Mouse (Mus musculus): Measurements from ENCODE around the gene Yipf3.

Gene Yipf3

DNA sequence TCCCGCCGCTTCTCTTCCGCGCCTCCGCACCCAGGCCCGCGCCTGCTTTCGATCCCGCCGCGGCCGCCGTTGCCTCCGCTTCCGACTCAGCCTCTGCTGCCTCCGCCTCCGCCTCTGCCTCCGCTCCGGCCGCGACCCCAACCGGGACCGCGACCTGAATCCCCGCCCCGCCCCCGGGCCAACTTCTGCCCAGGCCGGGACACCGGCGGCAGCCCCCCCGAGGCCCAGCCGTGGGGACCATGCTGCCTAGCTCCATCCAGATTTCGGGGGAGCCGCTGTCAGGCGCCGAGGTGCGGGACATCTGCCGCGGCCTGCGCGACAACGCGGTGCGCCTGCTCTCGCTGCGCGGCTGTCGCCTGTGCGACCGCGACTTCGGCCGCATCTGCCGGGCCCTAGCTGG, 6.2 kb downstream of the Yipf3 start:
- no peak for DNase-seq (ENCODE audit: low read depth, low spot score)

DNA sequence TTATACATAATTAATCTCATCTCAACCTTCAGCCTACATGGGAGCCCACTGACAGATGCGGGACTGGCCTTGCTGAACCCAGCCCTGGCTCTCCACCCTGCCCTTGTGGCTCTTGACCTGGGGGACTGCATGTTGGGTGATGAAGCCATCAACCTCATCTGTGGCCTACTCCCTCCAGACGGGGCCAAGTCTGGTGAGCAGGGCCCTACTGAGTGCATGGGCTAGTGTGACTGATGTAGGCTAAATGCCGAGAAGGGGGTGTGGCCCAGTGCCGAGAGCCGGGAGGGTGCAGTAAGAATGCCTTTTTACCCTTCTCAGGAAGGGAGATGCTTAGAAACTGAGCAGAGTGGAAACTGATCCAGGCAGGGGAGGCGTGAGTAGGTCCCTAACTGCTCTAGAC, 7.3 kb downstream of the Yipf3 start:
- no peak for DNase-seq (ENCODE audit: low read depth, low spot score)

DNA sequence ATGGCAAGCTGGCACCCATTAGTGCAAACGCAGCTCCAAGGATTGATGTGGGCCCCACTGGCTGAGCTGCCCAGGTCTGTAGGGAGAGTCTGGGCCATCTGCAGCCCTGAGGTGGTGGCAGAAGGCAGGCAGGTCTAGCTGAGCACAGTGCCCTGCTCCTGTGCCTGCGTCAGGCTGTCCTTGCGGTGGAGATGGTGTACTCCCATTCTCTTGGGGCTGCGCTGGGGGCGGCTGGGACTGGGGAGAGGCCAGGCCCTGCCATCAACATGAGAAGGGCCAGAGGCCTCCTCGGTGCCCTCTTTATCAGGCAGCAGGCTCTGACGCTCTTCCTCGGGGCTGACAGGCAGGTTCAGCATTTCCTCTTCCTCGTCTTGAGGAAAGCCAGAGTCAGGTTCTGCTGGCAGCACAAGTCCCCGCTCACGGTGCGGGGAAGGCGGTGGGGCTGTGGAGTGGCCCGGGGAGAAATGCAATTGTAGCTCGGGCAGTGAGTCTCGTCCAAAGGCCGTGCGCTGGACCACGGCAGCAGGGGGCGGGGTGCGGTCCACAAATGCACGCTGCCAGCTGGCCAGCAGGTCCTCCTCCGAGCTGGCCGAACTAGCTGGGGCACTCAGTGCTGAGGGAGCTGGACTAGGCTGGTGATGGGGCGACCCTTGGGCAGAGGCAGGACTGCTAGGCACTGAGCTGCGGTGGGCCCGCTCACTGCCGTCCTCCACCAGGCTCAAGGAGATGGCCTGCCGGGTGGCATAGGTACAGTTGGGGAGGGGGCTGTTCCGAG, 10.6 kb downstream of the Yipf3 start:
- no peak for DNase-seq (ENCODE audit: low read depth, low spot score)

DNA sequence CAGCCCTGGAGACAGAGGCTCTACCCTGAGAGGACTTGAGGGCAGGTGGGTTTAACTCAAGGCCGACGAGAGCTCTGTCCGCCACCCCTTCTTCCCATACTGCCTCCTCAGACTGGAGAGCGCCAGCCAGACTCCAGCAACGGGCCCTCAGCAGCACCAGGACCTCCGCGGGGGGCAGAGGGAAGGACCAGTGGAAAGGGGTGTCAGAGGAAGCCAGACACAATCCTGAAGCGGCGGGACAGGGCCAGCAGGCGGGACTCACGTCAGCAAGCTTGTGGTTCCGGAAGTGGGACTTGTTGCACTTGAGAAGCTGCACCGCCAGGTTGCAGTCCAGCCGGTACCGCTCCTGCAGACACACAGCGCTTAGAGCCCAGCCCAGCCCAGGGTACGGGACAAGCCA, 11.8 kb downstream of the Yipf3 start:
- DNase-seq (ENCODE audit: low read depth, low spot score) = no peak

DNA sequence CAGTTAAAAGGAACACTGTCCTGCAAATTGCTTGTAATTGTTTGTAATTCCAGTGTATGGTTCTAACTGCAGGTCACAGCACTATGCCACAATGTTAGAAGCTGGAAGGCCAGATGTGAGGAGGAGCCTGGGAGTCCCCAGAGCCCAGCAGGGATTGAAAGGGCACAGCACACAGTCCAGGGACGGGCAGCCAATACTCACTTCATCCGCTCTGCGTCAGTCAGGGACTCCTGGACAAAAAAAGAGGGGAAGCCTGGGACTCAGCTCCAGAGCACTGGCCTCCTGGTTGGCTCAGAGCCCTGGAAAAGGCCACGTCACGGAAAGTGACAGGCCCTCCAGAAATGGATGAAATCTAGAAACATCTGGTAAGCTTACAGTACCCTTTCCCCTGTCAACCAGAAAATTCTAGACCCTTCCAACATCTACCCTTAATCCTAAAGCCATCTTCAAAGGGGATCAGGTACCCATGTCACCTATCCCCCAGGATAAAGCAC, 14.4 kb downstream of the Yipf3 start:
- no peak for DNase-seq (ENCODE audit: low read depth, low spot score)

DNA sequence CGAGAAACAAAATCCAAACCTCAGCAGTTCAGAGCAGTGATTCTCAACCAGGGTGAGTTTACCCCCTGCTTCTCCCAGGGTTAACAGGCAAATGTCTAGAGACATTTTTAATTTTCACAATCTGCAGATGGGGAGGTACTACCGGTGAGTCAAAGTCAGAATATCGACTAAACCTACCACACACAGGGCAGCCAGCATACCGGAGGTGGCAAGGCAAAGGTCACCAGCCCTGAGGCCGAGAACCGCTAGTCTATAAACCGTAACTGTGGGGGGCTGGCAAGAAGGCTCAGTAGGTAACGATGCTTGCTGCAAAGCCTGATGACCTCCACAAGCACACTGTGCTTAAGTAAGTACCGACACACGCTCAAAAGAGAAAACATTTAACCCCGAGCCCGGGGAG, 17.6 kb downstream of the Yipf3 start:
- no peak for DNase-seq (ENCODE audit: low read depth, low spot score)

DNA sequence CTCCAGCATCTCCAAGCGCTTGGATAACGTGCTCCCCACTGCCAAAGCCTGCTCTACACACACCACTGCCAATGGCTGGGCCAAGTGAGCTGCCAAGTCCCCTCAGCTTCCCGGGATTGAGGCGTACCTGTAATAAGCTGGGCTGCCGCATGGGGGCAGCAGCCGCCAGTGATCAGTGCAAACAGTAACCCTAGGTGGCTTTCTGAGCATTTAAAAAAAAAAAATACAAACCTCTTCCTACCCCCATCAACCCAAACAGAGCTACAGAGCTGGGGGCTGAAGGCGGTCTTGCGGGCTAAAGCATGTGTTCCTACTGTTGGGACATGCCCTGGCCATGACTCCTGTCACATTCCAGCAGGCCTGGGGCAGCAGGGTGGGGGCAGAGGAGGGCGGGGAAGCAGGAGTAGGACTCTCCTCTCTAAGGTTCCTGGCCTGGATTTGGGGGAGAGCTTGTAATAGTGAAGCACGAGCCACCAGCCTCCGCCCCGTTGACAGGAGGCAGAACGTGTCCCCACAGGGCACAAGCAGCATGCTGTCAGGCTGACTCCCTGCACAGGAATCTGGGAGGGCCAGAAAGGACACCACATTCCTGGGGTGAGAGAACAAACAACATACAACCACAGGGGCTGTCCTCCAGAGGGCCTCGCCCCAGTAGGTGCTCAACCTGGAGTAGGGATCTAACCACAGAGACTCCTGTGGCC, 18.2 kb downstream of the Yipf3 start:
- no peak for DNase-seq (ENCODE audit: low read depth, low spot score)

DNA sequence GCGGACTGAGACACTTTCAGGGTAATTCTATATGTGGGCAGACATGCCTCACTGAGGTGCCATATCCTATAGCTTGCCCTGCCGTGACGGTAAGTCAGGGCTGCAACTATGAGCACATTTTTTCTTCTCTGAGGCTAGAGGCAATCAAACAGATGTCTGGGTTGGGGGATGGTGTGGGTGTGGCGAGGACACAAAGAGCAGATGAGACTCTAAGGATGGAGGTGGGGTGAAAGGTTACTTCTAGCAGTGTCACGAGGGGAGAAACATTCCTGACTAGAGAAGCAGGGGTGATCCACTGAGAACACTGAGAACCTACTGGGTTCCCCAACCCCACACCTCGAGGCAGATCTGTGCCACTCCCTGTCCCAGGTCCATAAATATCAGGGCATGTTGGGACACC, 19.1 kb downstream of the Yipf3 start:
- DNase-seq (ENCODE audit: low read depth, low spot score) = no peak

DNA sequence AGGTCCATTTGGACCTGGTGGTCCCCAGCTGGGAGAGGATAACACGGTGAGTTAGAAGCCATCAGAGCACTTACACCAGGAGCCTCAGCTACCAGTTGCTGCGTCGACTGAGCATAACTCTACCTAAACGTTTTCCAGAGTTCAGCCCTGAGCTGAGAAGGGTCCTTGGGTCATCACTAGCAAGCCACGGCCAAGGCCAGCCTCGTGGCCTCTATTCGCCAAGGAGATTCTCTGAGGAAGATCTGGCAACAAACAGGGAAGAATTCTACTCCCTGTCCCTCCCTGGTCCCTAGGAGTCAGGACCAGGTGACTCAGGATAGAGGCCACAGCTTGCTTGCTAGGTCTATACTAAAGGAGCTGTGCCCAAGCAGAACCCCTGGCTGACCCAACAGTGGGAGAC, 19.6 kb downstream of the Yipf3 start:
- DNase-seq (ENCODE audit: low read depth, low spot score) = no peak

DNA sequence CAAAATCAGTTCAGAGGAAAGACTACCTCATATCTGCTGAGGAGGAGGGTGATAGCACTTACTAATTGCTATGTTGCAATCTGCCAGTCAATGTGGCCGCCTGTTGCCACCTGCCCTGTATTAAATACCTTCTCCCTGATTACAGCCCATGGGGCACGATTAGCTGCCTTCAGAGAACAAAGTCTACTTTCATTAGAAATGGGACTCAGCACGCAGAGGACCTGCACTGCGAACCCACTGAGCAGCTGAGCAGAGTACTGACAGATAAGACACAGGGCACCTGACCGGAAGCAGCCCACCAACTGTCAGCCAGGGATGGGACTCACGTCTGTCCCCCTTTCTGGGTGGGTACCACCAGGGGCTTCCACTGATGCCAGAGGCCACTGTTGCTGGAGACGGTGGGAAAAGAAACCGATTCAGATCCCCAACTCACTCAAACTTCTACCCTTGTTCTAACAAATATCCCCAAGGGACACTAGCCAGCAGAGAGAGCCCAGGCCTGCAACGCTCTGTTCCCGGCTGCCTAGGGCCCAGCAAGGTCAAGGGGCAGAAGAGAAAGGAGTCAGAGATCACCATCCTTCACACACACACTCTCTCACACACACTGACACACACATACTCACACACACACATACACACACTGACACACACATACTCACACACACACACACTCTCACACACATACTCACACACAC, 20.3 kb downstream of the Yipf3 start:
- DNase-seq (ENCODE audit: low read depth, low spot score) = no peak

DNA sequence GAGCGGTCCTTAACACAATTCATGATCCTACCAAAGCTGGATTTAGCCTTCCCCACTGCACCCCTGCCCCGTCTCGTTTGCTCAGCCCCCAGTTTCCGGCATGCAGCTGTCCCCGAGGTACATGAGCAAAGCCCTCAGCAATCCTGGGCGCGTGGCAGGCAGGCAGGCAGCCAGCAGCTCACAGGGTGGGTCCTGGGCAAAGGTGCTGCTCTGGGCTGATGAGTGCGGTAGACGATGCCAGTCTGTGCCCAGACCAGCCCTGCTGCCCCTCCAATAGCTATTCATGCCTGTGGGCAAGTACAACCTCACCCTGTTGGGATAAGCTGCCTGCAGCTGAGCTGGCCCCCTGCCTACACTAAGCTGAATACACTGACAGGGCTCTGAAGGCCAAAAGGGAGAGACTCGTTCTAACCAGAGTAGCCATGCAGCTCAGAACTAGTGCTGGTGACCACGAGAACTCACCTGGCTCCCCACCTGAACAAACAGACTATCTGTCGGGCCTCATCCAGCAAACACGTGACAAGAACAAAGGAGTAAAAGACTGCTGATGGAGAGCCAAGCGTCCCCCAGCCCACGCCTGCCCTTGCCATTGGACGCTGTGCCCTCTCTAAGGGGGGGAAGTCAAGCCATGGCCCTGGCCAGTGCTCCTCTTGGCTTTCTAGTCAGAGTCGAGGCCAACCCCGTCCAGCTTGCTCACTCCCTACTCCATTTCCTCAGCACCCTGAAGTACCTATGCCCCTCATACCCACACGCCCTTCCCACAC, 22.1 kb downstream of the Yipf3 start:
- no peak for DNase-seq (ENCODE audit: low read depth, low spot score)

DNA sequence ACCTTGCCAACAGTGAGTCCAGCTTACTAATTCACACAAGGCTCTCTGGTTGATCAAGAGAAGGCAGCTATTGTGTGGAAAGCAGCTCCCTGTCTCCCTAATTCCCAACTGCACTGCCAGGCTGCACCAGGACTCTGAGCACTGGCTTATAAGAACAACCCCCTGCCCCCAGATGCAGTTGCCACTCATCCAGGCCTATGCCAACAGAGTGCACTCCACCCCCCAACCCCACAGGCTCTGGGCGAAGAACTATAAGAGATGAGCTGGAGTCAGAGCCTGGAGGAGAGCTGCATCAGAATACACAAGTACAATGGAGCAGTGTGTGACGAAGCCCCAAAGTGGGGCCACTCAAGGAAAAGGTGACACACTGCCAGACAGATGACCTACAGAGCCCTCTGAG, 24.2 kb downstream of the Yipf3 start:
- DNase-seq (ENCODE audit: low read depth, low spot score) = no peak

DNA sequence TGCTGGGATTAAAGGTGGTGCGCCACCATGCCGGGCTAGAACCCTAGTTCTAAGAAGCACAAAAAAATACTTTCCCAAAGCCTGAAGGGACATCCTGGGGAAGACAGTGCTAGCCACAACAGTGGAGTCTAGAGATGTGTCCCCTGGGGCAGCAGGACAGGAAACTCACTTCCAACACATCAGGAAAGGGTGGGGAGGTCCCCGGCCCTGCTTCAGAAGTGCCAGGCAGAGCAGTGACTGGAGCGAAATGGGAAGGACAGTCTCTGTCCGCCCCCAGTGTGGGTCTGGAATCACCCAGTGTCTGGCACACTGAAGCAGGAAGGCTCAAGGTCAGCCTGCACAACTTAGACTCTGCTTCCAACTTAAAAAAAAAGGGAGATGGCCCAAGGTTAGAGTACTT, 24.8 kb downstream of the Yipf3 start:
- no peak for DNase-seq (ENCODE audit: low read depth, low spot score)

DNA sequence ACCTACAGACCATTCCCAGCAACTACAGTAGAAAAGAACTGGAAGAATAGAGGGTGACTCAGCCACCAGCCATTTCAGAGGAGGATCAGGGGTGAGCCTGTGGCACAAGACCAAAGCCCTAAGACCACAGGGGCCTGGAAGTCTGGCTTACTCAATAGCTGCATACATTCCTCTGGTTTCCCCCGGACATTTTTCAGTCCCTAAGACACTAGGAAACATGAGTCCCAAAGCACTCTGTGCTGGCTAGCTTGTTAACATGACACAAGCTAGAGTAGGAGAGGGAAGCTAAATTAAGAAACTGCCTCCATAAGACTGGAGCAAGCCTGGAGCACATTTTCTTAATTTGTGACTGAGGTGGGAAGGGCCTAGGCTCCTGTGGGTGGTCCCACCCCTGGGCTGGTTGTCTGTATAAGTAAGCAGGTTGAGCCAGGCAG, 25.9 kb downstream of the Yipf3 start:
- peak; percentile 72 for DNase-seq (ENCODE audit: low read depth, low spot score)

DNA sequence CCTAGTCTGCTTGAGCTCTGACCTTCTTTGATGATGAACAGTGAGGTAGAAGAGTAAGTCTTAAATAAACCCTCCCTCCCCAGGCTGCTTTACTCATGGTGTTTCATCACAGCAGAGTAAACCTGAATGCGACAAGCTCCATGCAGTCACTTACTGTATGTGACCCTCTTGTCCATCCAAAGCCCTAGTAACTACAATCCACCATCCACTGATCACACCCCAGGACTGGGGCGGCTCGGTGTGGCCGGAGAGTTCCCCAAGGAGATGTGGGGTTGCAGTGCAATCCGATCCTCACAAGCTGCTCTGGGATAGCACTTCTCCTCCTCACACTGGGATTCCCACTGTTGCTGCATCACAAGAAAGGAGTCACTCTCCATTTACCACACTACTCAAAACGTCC, 26.6 kb downstream of the Yipf3 start:
- DNase-seq (ENCODE audit: low read depth, low spot score) = no peak

DNA sequence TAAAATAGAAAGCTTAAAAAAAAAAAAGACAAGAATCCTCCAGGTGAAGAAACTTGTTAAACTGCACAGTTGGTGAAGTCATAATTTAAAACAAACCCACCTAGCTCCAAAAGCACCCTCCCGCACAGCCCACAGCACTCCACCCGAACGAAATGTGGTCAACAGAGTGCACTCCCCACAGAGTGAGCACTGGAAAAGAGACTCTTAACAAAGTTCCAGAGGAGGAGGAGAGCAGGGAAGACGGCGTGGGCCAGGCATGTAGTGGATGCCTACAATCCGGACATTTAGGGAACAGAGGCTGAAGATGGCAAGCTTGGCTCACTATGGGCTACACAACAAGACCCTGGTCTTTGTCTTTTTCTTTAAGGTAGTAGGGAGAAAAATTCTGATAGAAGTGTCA, 27.2 kb downstream of the Yipf3 start:
- no peak for DNase-seq (ENCODE audit: low read depth, low spot score)

DNA sequence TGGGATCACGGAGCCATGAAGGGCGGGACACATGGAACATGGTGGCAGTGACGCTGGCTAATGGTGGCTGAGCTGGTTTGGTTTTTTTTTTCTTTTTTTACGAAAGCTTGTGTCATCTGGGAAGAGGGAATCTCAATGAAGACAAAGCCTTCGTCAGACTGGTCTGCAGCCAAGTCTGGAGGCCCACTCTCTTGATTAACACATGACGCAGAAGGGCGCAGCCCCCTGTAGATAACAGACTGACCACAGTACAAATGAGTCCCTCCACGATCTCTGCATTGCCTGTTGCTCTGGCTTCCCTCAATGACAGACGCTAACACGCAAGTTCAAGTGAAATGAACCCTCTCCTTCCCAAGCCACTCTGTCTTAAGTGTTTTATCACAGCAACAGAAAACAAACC, 27.6 kb downstream of the Yipf3 start:
- no peak for DNase-seq (ENCODE audit: low read depth, low spot score)

DNA sequence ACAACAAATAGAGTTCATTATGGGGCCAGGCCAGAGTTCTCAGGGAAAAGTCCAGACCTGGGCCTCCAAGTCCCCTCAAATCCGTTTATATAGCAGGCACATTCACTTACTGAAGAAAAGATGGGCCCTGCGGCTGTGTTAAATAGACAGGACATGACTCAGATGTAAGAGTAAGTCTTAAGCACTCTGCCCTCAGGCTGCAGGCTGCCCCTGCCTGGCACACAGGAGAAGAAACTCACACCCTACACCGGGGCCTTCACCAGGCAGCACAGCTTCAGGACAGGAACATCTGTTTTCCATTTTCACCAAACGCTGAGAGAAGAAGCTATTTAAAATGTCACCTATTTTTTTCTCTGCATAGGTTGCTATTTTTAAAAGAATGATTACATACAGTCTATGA, 29.7 kb downstream of the Yipf3 start:
- DNase-seq (ENCODE audit: low read depth, low spot score) = no peak

DNA sequence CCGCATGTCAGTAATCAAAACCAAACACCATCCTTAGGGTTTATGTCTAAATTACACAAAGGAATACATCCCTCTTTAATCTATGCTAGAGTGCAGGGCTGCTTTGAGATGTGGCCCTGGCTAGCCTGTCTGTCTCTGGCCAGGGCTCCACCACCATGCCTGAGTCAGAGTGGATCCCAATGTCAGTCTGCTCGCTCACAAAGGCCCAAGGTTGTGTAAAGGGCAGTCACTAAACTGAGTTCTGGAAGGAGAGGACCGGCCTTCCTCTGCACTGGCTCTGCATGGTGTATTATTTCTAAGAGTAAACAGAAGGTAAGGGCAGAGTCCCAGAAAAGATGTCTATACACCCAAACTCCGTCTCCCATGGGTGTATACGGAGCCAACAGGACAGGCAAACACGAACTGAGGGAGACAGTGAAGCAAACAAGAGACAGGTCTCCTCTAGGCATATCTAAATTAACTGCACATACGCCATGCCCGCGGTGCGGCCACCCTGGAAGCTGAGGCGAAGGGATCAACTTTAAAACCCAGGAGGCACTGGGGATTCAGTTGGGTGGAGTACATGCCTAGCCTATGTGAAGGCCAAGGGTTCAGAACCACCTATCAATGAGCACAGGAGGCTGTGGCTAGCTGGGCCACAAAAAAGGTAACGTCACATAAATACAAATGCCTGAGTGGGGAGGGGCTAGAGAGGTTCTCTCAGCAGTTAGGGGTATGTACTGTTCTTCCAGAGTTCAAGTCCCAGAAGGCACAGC, 30.3 kb downstream of the Yipf3 start:
- no peak for DNase-seq (ENCODE audit: low read depth, low spot score)

DNA sequence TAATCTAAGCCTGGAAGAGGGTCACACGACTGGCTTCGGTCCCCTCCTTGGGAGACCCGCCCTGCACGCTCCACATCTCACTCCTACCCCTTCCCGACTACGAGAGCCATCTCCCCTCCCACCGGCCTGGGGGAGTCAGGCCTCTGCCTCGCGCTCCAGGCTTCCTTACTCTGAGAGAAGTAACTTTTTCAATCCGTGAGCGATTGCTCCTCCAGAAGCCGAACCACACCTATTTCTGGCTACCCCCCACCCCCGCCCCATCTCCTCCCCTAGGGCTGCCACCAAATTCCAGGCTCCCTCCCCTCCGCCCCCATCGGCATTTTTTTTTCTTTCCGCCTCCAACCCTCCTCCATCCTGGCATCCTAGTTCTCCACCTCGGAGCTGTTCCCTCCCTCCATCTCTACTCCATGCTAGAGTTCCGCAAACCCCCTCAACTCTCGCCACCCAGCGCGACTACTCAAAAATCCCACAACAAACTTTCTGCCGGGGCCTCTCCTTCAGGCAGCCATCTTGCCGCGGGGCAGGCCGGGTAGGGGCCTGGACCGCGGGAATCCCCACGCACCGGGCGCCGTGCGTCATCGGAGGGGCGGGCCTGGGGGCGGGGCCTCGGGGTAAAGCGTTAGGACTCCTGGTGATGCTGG, 34.7 kb downstream of the Yipf3 start, which contains the start of gene Tjap1:
Gene Tjap1 (minus strand): TSS at position 544 of the 641 bp plus-strand sequence.
- DNase-seq (ENCODE audit: low read depth, low spot score) = no peak

DNA sequence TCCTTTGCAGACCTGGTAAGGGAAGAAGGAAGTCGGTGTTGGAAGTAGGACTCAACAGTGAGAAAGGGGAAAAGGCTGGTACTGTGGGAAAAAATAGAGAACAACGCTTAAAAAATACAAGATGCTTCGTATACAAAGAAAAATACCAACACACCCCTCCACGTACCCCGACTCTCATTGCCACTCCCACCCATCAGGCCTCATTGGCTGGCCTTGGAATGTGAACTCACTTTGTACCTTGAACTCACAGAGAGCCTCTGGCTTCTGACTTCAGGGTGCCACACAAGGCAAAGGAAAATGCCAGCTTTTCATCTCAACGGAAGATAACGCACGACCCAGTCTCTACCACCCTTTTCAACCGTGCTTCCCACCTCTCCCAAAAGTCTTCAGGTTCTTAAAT, 35.3 kb downstream of the Yipf3 start:
- no peak for DNase-seq (ENCODE audit: low read depth, low spot score)
